Mouse (Mus musculus) hindbrain, embryonic 15.5 days (tissue): ENCODE data around the gene 1700102P08Rik. TPM values are rescaled to one million over a fixed set of nuclear protein-coding genes. Genes with fewer than 3 reads are reported as not detected.

Source experiments
- ATAC-seq: fragments of 200-750 bp; cut with Nextera tagmentation; 2 replicates; pipeline ENCODE4 v1.8.0; 2017; ENCODE audit warnings: low read depth, moderate number of reproducible peaks, moderate TSS enrichment; ENCODE audit not compliant: low FRiP score
- H3K27ac ChIP-seq: fragments of 300-500 bp; sonication (generic); replicated peaks from 2 replicates; pipeline ENCODE4 v1.5.1; 2015; ENCODE audit warnings: mild to moderate bottlenecking, inconsistent platforms
- H3K27me3 ChIP-seq: fragments of 300-500 bp; sonication (generic); 2 replicates; pipeline ENCODE4 v1.6.1; 2015; ENCODE audit warnings: control low read depth, inconsistent platforms
- H3K36me3 ChIP-seq: fragments of 300-500 bp; sonication (generic); 2 replicates; pipeline ENCODE4 v1.6.1; 2015; ENCODE audit warnings: control low read depth, inconsistent platforms
- H3K4me1 ChIP-seq: fragments of 300-500 bp; sonication (generic); replicated peaks from 2 replicates; pipeline ENCODE4 v1.6.1; 2015; ENCODE audit warnings: control low read depth, inconsistent platforms
- H3K4me2 ChIP-seq: fragments of 300-500 bp; sonication (generic); 2 replicates; pipeline ENCODE4 v1.6.1; 2015; ENCODE audit warnings: moderate library complexity, mild to moderate bottlenecking, inconsistent platforms
- H3K4me3 ChIP-seq: fragments of 300-500 bp; sonication (generic); 2 replicates; pipeline ENCODE4 v1.5.1; 2015; ENCODE audit warnings: mild to moderate bottlenecking, inconsistent platforms
- H3K9ac ChIP-seq: fragments of 300-500 bp; sonication (generic); 2 replicates; pipeline ENCODE4 v1.6.1; 2015; ENCODE audit warnings: inconsistent platforms
- H3K9me3 ChIP-seq: fragments of 300-500 bp; sonication (generic); 2 replicates; pipeline ENCODE4 v1.6.1; 2016; ENCODE audit warnings: control low read depth, inconsistent platforms
- WGBS: fragments of 180-500 bp; shearing (Covaris S2); methylation state at CpG from one replicate; pipeline ENCODE4 v1.1.7; 2015; 5-methylcytosine and 5-hydroxymethylcytosine counted together
- polyA plus RNA-seq: library from polyadenylated mRNA; unstranded; fragments of >200 nt; fragmentation: Nextera tagmentation; extraction: Ambion mirVana; gene quantifications from 2 replicates; pipeline ENCODE4 v1.2.1, GENCODE M21; 2015

1700102P08Rik gene
- polyA plus RNA-seq, 1 experiment from 2014 or later, result 1.5 TPM

DNA sequence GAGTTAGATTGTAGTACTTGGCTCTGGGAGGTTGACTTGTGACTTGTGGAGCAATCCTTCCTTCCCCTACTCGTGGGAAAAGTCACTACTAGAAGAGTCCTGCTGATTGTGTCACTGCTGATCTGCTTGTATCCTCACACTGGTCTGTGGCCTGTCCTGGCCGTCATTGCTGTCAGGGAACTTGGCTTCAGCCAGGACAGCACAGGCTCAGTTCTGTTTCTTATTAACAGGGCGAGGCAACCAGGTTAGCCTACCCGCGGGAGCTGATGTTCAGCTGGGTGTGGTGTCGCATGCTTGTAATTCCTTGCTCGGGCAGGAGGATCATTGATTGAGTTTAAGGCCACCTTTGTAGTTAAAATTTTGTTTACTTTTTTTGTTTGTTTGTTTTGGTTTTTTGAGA is 7.6 kb upstream of the 1700102P08Rik start:
- no peaks in the 10 kb centered on the region for H3K9me3 ChIP-seq
- peaks cover 90% of the 10 kb centered on the region for H3K36me3 ChIP-seq
- H3K4me1 ChIP-seq, result no peaks in the 10 kb centered on the region
- H3K4me3 ChIP-seq, result no peak overlapping the region
- ATAC-seq, result no peak
- no peak overlapping the region for H3K9ac ChIP-seq
- no peak overlapping the region for H3K4me2 ChIP-seq
- H3K27me3 ChIP-seq, result no peaks in the 10 kb centered on the region
- no peak overlapping the region for H3K27ac ChIP-seq
- WGBS, result 88% methylated on average over 7 of the region's 7 CpGs

GRCm38 (mm10) chr9:108386816-108387215 is 5.8 kb upstream of the 1700102P08Rik start:
- Histone ChIP-seq H3K4me1 (no peaks in the 10 kb centered on the region), H3K4me2 (no peak overlapping the region), H3K27ac (no peak overlapping the region), H3K36me3 (peaks cover 86% of the 10 kb centered on the region), H3K9me3 (no peaks in the 10 kb centered on the region), H3K27me3 (no peaks in the 10 kb centered on the region), H3K9ac (no peak overlapping the region), H3K4me3 (no peak overlapping the region)
- WGBS, result 89% methylated on average over 4 of the region's 4 CpGs
- no peak for ATAC-seq

GRCm38 (mm10) chr9:108388601-108389000 is 4.0 kb upstream of the 1700102P08Rik start:
- Histone ChIP-seq H3K4me1 (no peaks in the 10 kb centered on the region), H3K9ac (no peak overlapping the region), H3K27ac (no peak overlapping the region), H3K4me3 (no peak overlapping the region), H3K4me2 (no peak overlapping the region), H3K9me3 (no peaks in the 10 kb centered on the region), H3K27me3 (no peaks in the 10 kb centered on the region), H3K36me3 (peaks cover 87% of the 10 kb centered on the region)
- ATAC-seq, result no peak
- 84% methylated on average over 10 of the region's 10 CpGs for WGBS

GRCm38 (mm10) chr9:108389220-108389619 is 3.4 kb upstream of the 1700102P08Rik start:
- H3K4me2 ChIP-seq, result no peak overlapping the region
- no peak overlapping the region for H3K27ac ChIP-seq
- WGBS, result 91% methylated on average over 6 of the region's 6 CpGs
- no peaks in the 10 kb centered on the region for H3K9me3 ChIP-seq
- no peaks in the 10 kb centered on the region for H3K4me1 ChIP-seq
- no peaks in the 10 kb centered on the region for H3K27me3 ChIP-seq
- no peak overlapping the region for H3K4me3 ChIP-seq
- no peak for ATAC-seq
- peaks cover 85% of the 10 kb centered on the region for H3K36me3 ChIP-seq
- H3K9ac ChIP-seq, result no peak overlapping the region

GRCm38 (mm10) chr9:108394191-108394590 is 1.6 kb downstream of the 1700102P08Rik start:
- Histone ChIP-seq H3K4me1 (no peaks in the 10 kb centered on the region), H3K9ac (no peak overlapping the region), H3K4me2 (no peak overlapping the region), H3K27me3 (no peaks in the 10 kb centered on the region), H3K27ac (no peak overlapping the region), H3K36me3 (peaks cover 39% of the 10 kb centered on the region), H3K9me3 (no peaks in the 10 kb centered on the region), H3K4me3 (no peak overlapping the region)
- 96% methylated on average over 6 of the region's 6 CpGs for WGBS
- ATAC-seq, result no peak

- no peak overlapping the region for H3K4me2 ChIP-seq
- ATAC-seq, result no peak
- no peak overlapping the region for H3K9ac ChIP-seq
- no peak overlapping the region for H3K27ac ChIP-seq
- 87% methylated on average over 1 of the region's 1 CpGs for WGBS
- no peaks in the 10 kb centered on the region for H3K9me3 ChIP-seq
- no peaks in the 10 kb centered on the region for H3K27me3 ChIP-seq
- H3K36me3 ChIP-seq, result peaks cover 32% of the 10 kb centered on the region
- H3K4me3 ChIP-seq, result no peak overlapping the region
- H3K4me1 ChIP-seq, result no peaks in the 10 kb centered on the region
Measured at GRCm38 (mm10) chr9:108395427-108395826, 2.8 kb downstream of the 1700102P08Rik start.

DNA sequence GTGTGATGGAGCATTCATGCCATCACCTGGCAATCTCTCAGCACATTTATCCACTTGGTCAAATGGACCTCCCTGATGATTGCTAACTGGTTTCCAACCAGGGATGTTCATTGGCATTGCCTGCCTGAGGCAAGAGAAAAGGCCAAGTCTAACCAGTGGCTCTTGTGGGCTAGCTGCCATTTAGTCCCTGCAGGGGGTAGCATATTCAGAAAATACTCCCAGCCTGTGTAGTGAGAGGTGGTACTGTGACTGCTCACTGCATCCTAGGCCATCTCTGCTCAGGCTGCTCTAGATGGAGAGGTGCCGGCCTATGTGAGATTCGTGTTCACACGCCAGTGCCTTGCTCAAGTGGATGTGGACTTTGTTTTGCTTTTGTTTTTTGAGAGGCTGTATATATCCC is 5.7 kb downstream of the 1700102P08Rik start:
- Histone ChIP-seq H3K36me3 (peaks cover 7% of the 10 kb centered on the region), H3K4me1 (peaks cover 15% of the 10 kb centered on the region), H3K27me3 (no peaks in the 10 kb centered on the region), H3K9ac (no peak overlapping the region), H3K4me2 (no peak overlapping the region), H3K27ac (no peak overlapping the region), H3K9me3 (no peaks in the 10 kb centered on the region), H3K4me3 (no peak overlapping the region)
- no peak for ATAC-seq
- 87% methylated on average over 3 of the region's 3 CpGs for WGBS

DNA sequence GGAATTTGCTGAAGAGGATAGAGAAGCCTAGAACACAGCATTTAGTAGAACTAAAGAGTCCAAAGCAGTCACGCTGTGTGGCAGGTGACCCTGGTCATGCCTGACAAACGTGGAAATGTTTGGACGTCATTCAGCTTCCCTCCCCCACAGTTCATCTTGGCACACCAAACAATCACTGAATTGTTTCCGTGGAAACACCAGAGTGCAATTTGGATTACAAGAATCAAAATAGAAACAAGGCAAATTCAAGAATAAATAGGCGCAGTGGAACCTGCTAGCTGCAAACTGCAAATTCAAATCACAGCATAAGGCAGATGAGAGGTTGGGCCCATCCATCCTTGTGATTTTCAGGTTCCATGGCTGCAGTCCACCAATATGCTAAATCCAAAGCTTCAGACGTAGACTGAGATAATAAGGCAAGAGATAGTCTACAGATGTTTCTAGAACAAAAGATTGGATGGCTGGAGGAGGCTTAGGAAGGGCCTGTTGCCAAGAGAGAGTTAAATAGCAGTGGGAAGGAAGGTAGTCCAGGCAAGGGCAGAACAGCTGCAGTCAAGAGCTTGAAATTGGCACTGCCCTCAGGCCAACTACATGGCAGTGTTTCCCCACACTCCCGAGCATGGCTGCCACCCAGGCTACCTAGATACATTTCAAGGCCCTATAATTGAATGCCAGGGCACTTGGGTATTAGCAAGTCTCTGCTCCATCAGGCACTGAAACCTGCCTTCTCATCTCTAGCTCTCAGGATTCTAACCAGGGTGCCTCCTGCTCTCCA is 8.8 kb downstream of the 1700102P08Rik start:
- 28% methylated on average over 7 of the region's 7 CpGs for WGBS
- peaks cover 15% of the 10 kb centered on the region for H3K4me1 ChIP-seq
- no peak for ATAC-seq
- H3K27me3 ChIP-seq, result no peaks in the 10 kb centered on the region
- no peak overlapping the region for H3K4me3 ChIP-seq
- H3K9me3 ChIP-seq, result no peaks in the 10 kb centered on the region
- peak overlapping the region; percentile 47 for H3K27ac ChIP-seq
- no peaks in the 10 kb centered on the region for H3K36me3 ChIP-seq
- H3K4me2 ChIP-seq, result no peak overlapping the region
- H3K9ac ChIP-seq, result no peak overlapping the region

GRCm38 (mm10) chr9:108403081-108403480 is 10.5 kb downstream of the 1700102P08Rik start:
- no peak for ATAC-seq
- Histone ChIP-seq H3K4me1 (peaks cover 15% of the 10 kb centered on the region), H3K9ac (no peak overlapping the region), H3K4me2 (no peak overlapping the region), H3K9me3 (no peaks in the 10 kb centered on the region), H3K27ac (no peak overlapping the region), H3K36me3 (no peaks in the 10 kb centered on the region), H3K4me3 (no peak overlapping the region), H3K27me3 (no peaks in the 10 kb centered on the region)
- 94% methylated on average over 4 of the region's 4 CpGs for WGBS

- no peak overlapping the region for H3K4me3 ChIP-seq
- no peak for ATAC-seq
- no peaks in the 10 kb centered on the region for H3K36me3 ChIP-seq
- H3K9me3 ChIP-seq, result no peaks in the 10 kb centered on the region
- no peak overlapping the region for H3K4me2 ChIP-seq
- H3K27me3 ChIP-seq, result no peaks in the 10 kb centered on the region
- no peak overlapping the region for H3K27ac ChIP-seq
- H3K4me1 ChIP-seq, result peaks cover 15% of the 10 kb centered on the region
- H3K9ac ChIP-seq, result no peak overlapping the region
- WGBS, result 79% methylated on average over 8 of the region's 8 CpGs
Measured at GRCm38 (mm10) chr9:108404451-108404850, 11.8 kb downstream of the 1700102P08Rik start.

DNA sequence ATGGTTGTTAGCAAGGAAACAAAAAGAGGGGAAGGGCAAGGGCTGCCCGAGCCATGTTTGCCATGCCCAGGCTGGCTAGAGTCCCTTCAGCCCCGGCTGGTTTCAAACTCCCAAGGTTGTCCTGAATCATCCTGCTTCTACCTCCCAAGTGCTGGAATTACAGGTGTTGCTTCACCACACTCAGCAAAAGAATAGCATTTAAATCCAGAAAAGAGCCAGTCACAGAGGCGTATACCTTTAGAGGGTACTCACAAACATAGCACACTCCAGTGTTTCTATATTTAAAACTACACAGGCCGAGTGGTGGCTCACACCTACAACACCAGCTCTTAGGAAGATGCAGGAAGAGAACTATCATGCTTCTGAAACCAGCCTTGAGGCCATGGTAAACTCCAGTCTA is 16.9 kb downstream of the 1700102P08Rik start:
- WGBS, result 92% methylated on average over 4 of the region's 4 CpGs
- H3K4me1 ChIP-seq, result no peaks in the 10 kb centered on the region

GRCm38 (mm10) chr9:108411381-108411942 is 18.9 kb downstream of the 1700102P08Rik start:
- no peaks in the 10 kb centered on the region for H3K36me3 ChIP-seq
- H3K4me2 ChIP-seq, result no peak overlapping the region
- no peaks in the 10 kb centered on the region for H3K27me3 ChIP-seq
- no peak overlapping the region for H3K9ac ChIP-seq
- H3K27ac ChIP-seq, result no peak overlapping the region
- ATAC-seq, result no peak
- no peaks in the 10 kb centered on the region for H3K9me3 ChIP-seq
- no peaks in the 10 kb centered on the region for H3K4me1 ChIP-seq
- 75% methylated on average over 9 of the region's 9 CpGs for WGBS
- H3K4me3 ChIP-seq, result no peak overlapping the region

More for the DNA sequence above, 16.9 kb downstream of the 1700102P08Rik start:
- no peak overlapping the region for H3K4me2 ChIP-seq
- H3K9me3 ChIP-seq, result no peaks in the 10 kb centered on the region
- no peak overlapping the region for H3K4me3 ChIP-seq
- H3K36me3 ChIP-seq, result no peaks in the 10 kb centered on the region
- ATAC-seq, result no peak
- no peaks in the 10 kb centered on the region for H3K27me3 ChIP-seq
- H3K9ac ChIP-seq, result no peak overlapping the region
- H3K27ac ChIP-seq, result no peak overlapping the region
